Mouse (Mus musculus): ENCODE measurements around the gene Itprip. TPM values are rescaled to one million over a fixed set of nuclear protein-coding genes. Genes with fewer than 3 reads are reported as not detected.

The Itprip gene
- 100 to 1,000 TPM; 245 to 279 TPM for total RNA-seq (2023)

GRCm38 (mm10) chr19:47919126-47919965 is at the start of gene Itprip, which contains the start of gene Cfap43:
Gene Itprip, minus strand, starts transcription at chr19:47919299.
Gene Cfap43, minus strand, starts transcription at chr19:47919287.

DNA sequence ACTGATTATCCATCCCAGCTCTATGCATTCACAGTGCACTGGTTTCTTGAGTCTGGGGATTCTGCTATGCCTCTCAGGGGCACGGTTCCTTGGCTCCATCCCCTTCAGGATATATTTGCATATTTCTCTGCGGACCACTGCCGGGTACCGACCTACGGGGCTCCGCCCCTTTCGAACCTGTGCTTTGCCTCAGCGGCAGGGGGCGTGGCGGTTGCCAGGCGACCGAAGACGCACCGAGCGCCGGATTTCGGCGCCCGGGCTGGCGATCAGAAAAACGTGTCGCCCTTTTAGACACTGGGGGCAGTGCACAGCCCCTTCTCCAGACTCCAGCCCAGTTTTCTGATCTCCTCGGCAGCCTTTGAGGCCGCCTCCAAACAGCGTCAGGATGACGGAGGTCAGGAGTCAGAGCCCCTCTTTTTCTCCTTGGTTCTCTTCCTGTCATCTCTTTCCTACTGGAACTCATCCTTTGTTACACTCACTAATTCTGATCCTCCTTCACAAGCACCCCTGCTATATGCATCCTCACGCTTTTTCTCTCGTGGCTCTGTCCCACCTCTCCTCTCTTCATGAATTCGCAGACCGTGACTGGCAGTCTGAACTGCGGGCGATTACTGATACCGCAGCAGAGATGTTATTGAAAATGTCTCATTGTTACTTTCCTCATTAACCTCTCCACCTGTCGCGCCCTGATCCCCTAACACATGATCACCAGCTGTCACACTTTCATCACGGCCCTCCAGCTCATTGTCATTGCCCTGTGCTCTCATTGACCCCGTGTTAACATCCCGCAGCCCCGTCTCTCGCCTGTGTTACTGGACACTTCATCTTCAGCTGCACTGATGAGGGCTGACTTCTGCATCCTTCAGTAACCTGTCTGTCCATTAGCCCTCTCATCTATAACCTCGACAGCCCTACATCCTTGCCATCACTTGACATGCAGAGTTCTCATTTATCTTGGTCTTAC is 18.6 kb upstream of the Itprip start, which contains the start of gene Cfap58:
Cfap58 (plus strand) TSS at position 233 of the 964 bp plus-strand sequence.

DNA sequence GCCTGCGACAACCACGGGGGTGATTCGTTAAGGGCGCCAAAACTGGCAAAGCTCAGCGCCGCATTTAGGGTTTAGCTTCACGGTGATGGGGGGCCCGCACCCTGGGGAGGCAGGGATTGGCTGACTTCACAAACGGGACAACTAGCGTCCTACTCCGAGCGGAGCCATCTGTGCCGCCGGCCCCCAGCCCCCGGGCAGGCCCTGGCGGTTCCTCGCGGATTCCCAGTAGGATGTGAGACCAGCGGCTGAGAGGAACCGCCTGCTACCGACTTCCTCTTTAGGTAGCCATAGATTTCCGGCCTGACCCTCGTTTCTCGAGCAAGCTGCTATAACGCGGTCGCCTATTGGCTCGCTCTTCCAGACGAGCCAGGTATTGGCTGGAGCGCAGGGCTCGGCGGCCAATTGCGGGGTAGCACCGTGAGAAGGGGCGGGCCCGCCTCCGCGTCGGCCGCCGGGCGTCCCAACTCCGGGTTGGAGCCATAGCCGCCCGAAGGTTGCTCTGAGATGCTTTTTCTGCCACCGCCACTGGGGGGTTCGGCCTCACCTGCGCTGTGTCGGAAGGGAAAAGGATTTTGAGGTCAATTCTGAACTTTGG is 53.6 kb downstream of the Itprip start, which contains the start of gene Gsto2:
Gsto2 (plus strand) TSS at position 182 of the 595 bp plus-strand sequence.

GRCm38 (mm10) chr19:47854796-47855783 is 64.0 kb downstream of the Itprip start, which contains the start of gene Gsto1:
Gene Gsto1, plus strand, starts transcription at chr19:47854970.

Other genes with a start within 250 kb of the Itprip start
- not detected for gene Col17a1, start 227.2 kb downstream of the Itprip start, total RNA-seq (2023)
- 100 to 1,000 TPM in 1 of 2 experiments, 10 to 100 TPM in 1; 91.0 to 101 TPM for gene Sfr1, start 187.6 kb downstream of the Itprip start, total RNA-seq (2023)
- gene Gsto1, start 64.3 kb downstream of the Itprip start, total RNA-seq (2023) = 10 to 100 TPM; 14.2 to 17.1 TPM
- gene Gsto2, start 53.8 kb downstream of the Itprip start, total RNA-seq (2023) = not detected
- not detected for gene Cfap43, start within 50 bp of the Itprip start, total RNA-seq (2023)
- gene Cfap58, start 18.4 kb upstream of the Itprip start, total RNA-seq (2023) = not detected

All from B cell, adult 67 days (primary cell).